Mouse (Mus musculus) hindbrain, postnatal 0 days (tissue): ENCODE results near the gene Megf11. TPM values are rescaled to one million over a fixed set of nuclear protein-coding genes. Genes with fewer than 3 reads are reported as not detected.

Source experiments
- ATAC-seq: fragments of 200-750 bp; cut with Nextera tagmentation; 2 replicates; pipeline ENCODE4 v1.8.0; 2017; ENCODE audit warnings: mild to moderate bottlenecking, moderate TSS enrichment, moderate library complexity
- DNase-seq: peaks from one replicate; pipeline ENCODE4 v3.0.0-alpha.2; 2015; ENCODE audit warnings: low spot score
- H3K27ac ChIP-seq: fragments of 300-500 bp; sonication (generic); 2 replicates; pipeline ENCODE4 v1.5.1; 2014; ENCODE audit warnings: mild to moderate bottlenecking
- H3K27me3 ChIP-seq: fragments of 300-500 bp; sonication (generic); 2 replicates; pipeline ENCODE4 v1.6.1; 2014; ENCODE audit warnings: low read length, mixed read lengths; ENCODE audit not compliant: insufficient read depth
- H3K36me3 ChIP-seq: fragments of 300-500 bp; sonication (generic); 2 replicates; pipeline ENCODE4 v1.6.1; 2014; ENCODE audit warnings: low read length, mixed read lengths; ENCODE audit not compliant: insufficient read depth
- H3K4me1 ChIP-seq: fragments of 300-500 bp; sonication (generic); 2 replicates; pipeline ENCODE4 v1.6.1; 2014; ENCODE audit warnings: antibody characterized with exemption, low read length, mixed read lengths; ENCODE audit not compliant: insufficient read depth
- H3K4me2 ChIP-seq: fragments of 300-500 bp; sonication (generic); 2 replicates; pipeline ENCODE4 v1.6.1; 2014; ENCODE audit warnings: low read depth, mild to moderate bottlenecking, low read length, moderate library complexity, mixed read lengths
- H3K4me3 ChIP-seq: fragments of 300-500 bp; sonication (generic); 2 replicates; pipeline ENCODE4 v1.5.1; 2014; ENCODE audit warnings: low read length
- H3K9ac ChIP-seq: fragments of 300-500 bp; sonication (generic); replicated peaks from 2 replicates; pipeline ENCODE4 v1.6.1; 2014; ENCODE audit warnings: mild to moderate bottlenecking, low read length, moderate library complexity, mixed read lengths
- H3K9me3 ChIP-seq: fragments of 300-500 bp; sonication (generic); 2 replicates; pipeline ENCODE4 v1.6.1; 2016; ENCODE audit warnings: low read length, mixed read lengths
- CTCF ChIP-seq: IDR thresholded peaks from 2 replicates; pipeline ENCODE4 v1.5.1; 2016; ENCODE audit warnings: antibody characterized with exemption, control low read depth, low read depth
- WGBS: fragments of 180-500 bp; shearing (Covaris S2); extraction: QIAGEN DNeasy Blood & Tissue Kit; methylation state at CpG from one replicate; pipeline ENCODE4 v1.1.7; 2014; 5-methylcytosine and 5-hydroxymethylcytosine counted together
- polyA plus RNA-seq: library from polyadenylated mRNA; unstranded; fragments of >200 nt; fragmentation: Nextera tagmentation; extraction: Ambion mirVana; gene quantifications from 2 replicates; pipeline ENCODE4 v1.2.1, GENCODE M21; 2015
- total RNA-seq: library from RNA; depleted of rRNA; stranded (reverse); fragments of >200 nt; gene quantifications from 2 replicates; pipeline ENCODE4 v1.2.3, GENCODE M21; 2014

Megf11 gene
- total and polyA plus RNA-seq, 2 experiments from 2014 or later = 16.1 to 38.2 TPM

DNA sequence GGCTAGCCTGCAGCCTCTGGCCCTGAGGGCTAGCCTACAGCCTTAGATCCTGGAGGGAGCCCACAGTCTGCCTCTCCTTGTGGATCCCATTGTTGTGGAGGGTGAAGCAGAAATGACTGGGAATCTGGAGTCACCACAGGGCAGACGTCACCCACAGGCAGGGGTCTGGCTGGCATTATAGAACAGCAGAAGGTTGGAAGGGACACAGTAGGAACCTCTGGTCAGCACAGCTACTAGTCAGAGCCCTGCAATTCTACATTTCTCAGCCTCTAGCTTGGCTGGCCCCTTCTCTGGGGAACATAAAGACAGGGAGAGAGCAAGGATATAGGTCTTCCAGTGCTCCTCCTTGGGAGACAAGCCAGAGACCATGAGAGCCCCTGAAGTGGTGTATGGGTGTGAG is 244.4 kb downstream of the Megf11 start:
- WGBS = 57% methylated on average over 1 of the region's 1 CpGs
- no peaks in the 10 kb centered on the region for H3K9me3 ChIP-seq

DNA sequence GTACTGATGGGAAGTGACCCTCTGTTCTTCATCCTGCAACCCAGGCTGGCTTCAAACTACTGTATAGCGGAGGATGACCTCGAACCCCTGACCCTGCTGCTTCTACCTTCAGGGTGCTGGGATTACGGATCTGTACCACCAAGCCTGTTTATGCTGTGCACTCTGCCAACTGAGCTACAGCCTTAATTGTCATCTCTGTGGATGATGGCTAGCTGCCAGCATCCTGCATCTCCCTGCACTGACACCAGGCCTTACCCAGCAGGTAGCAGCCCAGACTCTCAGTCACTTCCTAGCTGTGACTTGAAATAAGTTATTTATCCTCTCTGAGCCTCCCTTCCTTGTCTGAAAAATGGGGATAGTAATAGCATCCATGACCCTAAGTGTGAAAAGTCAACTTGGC is 247.7 kb downstream of the Megf11 start:
- WGBS = 71% methylated on average over 3 of the region's 3 CpGs
- no peaks in the 10 kb centered on the region for H3K36me3 ChIP-seq
- H3K4me1 ChIP-seq = peaks cover 19% of the 10 kb centered on the region
- TF ChIP-seq CTCF = no peak
- no peak overlapping the region for H3K27ac ChIP-seq
- DNase-seq = peak; percentile 30
- H3K4me2 ChIP-seq = no peak overlapping the region
- no peak for ATAC-seq
- no peak overlapping the region for H3K4me3 ChIP-seq
- H3K27me3 ChIP-seq = no peaks in the 10 kb centered on the region
- H3K9ac ChIP-seq = no peak overlapping the region
- H3K9me3 ChIP-seq = no peaks in the 10 kb centered on the region

More for the DNA sequence above, 244.4 kb downstream of the Megf11 start:
- no peak overlapping the region for H3K4me2 ChIP-seq
- H3K4me3 ChIP-seq = no peak overlapping the region
- 0 out of 2 replicates have a peak, but pooled peaks cover 3% of the 10 kb centered on the region for H3K4me1 ChIP-seq
- H3K36me3 ChIP-seq = no peaks in the 10 kb centered on the region
- ATAC-seq = no peak
- H3K27me3 ChIP-seq = no peaks in the 10 kb centered on the region
- no peak overlapping the region for H3K9ac ChIP-seq
- TF ChIP-seq CTCF = no peak
- no peak for DNase-seq
- no peak overlapping the region for H3K27ac ChIP-seq

DNA sequence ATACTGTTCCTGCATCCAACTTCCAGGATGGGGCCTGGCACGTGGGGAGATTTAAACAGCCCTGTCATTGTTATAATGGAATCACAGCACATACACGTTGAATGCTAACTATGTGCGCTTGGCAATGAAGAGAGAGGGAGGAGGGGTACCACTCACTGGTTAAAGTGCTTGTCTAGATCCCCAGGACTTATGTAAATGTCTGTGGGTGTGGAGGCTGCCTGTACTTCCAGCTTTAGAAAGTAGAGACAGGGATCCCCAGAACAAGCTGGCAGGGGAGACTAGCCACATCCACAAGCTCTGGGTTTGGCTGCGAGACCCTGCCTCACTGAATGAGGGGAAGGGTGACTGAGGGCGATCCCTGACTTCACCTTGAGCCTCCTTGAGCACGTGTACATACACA is 250.7 kb downstream of the Megf11 start:
- no peak for DNase-seq
- Histone ChIP-seq H3K4me1 (peaks cover 23% of the 10 kb centered on the region), H3K36me3 (no peaks in the 10 kb centered on the region), H3K27me3 (no peaks in the 10 kb centered on the region; the same call in 1 of the 2 replicates), H3K9ac (no peak overlapping the region), H3K27ac (no peak overlapping the region), H3K4me2 (no peak overlapping the region), H3K9me3 (no peaks in the 10 kb centered on the region), H3K4me3 (no peak overlapping the region)
- no peak for TF ChIP-seq CTCF
- no peak for ATAC-seq
- WGBS = 46% methylated on average over 6 of the region's 6 CpGs

GRCm38 (mm10) chr9:64636961-64637360 is 251.5 kb downstream of the Megf11 start:
- H3K27ac ChIP-seq = no peak overlapping the region
- H3K9ac ChIP-seq = no peak overlapping the region
- no peak overlapping the region for H3K4me2 ChIP-seq
- H3K9me3 ChIP-seq = no peaks in the 10 kb centered on the region
- WGBS = 62% methylated on average over 2 of the region's 2 CpGs
- H3K4me3 ChIP-seq = no peak overlapping the region
- no peaks in the 10 kb centered on the region; the same call in 1 of the 2 replicates for H3K27me3 ChIP-seq
- ATAC-seq = no peak
- H3K36me3 ChIP-seq = no peaks in the 10 kb centered on the region
- DNase-seq = no peak
- peaks cover 23% of the 10 kb centered on the region for H3K4me1 ChIP-seq
- no peak for TF ChIP-seq CTCF

DNA sequence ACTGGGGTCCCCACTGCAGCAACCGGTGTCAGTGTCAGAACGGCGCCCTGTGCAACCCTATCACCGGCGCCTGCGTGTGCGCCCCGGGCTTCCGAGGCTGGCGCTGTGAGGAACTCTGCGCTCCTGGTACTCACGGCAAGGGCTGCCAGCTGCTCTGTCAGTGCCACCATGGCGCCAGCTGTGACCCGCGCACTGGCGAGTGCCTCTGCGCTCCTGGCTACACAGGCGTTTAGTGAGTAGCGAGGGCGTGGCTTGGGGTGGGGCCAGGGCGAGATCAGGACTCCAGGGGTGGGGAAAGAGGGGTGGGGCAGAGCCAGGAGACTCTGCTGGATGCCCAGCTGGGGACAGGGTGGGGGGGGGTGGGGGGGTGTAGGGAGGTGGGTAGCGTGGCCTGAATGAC is 252.8 kb downstream of the Megf11 start:
- Histone ChIP-seq H3K36me3 (no peaks in the 10 kb centered on the region), H3K9ac (no peak overlapping the region), H3K9me3 (no peaks in the 10 kb centered on the region), H3K4me2 (peak overlapping the region; percentile 42), H3K27me3 (peaks cover 5% of the 10 kb centered on the region; the same call in 1 of the 2 replicates), H3K4me1 (peaks cover 20% of the 10 kb centered on the region), H3K27ac (no peak overlapping the region), H3K4me3 (no peak overlapping the region)
- peak; percentile 61; the same call in 1 of the 2 replicates for ATAC-seq
- peak; percentile 51 for DNase-seq
- WGBS = 5% methylated on average over 22 of the region's 22 CpGs
- no peak for TF ChIP-seq CTCF

DNA sequence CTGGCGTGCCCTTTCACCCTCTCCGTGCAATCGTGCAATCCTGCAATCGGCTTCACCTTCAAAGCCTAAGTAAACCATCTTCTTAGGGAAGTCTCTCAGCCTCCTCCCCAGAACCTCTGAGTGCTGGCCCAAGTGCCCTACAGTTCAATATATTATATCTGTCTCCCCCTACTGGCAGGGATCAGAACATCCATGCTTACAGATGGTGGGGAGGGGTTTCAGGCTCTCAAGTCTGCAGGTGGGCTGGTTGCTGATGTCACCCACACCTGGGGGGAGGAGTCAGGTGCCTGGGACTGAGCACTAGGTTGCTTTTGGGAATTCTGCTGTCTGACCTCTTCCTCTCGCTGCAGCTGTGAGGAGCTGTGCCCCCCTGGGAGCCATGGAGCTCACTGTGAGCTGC is 254.2 kb downstream of the Megf11 start:
- TF ChIP-seq CTCF = peak; percentile 84
- ATAC-seq (peak; percentile 41; the same call in 1 of the 2 replicates), DNase-seq (peak; percentile 83)
- Histone ChIP-seq H3K36me3 (no peaks in the 10 kb centered on the region), H3K4me1 (peaks cover 20% of the 10 kb centered on the region), H3K4me2 (no peak overlapping the region), H3K9me3 (no peaks in the 10 kb centered on the region), H3K4me3 (no peak overlapping the region), H3K27me3 (peaks cover 5% of the 10 kb centered on the region; the same call in 1 of the 2 replicates), H3K27ac (no peak overlapping the region), H3K9ac (no peak overlapping the region)
- WGBS = 20% methylated on average over 5 of the region's 5 CpGs

DNA sequence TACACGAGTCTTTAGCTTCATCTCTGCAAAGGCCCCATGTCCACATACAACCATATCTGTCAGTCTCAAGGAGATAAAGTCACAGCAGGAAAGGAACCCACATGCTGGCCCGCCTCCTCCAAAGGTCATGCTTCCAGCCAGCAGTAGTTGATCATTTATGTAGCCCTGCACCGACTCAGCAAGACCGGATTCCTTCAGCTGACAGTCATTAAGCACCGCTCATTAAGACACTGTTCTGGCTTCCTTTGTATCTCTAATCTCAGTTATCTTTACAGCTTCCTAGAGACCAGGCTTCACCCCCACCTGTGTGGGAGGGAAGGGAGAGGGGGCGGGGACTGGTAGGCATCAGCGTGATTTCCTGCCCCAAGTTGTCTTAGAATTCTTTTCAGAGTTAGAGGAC is 258.7 kb downstream of the Megf11 start:
- Histone ChIP-seq H3K4me1 (no peaks in the 10 kb centered on the region), H3K4me2 (no peak overlapping the region), H3K4me3 (no peak overlapping the region), H3K9ac (no peak overlapping the region), H3K27me3 (peaks cover 5% of the 10 kb centered on the region; the same call in 1 of the 2 replicates), H3K9me3 (no peaks in the 10 kb centered on the region), H3K36me3 (no peaks in the 10 kb centered on the region), H3K27ac (no peak overlapping the region)
- WGBS = 44% methylated on average over 7 of the region's 7 CpGs
- TF ChIP-seq CTCF = no peak
- DNase-seq = no peak
- no peak for ATAC-seq
